Mouse (Mus musculus): ENCODE data around the gene Naip5.
"Not testable (repeated sequence)": the region's sequence is repeated elsewhere in the genome, so short reads cannot be mapped to it uniquely, and the experiment has no call there.

DNA sequence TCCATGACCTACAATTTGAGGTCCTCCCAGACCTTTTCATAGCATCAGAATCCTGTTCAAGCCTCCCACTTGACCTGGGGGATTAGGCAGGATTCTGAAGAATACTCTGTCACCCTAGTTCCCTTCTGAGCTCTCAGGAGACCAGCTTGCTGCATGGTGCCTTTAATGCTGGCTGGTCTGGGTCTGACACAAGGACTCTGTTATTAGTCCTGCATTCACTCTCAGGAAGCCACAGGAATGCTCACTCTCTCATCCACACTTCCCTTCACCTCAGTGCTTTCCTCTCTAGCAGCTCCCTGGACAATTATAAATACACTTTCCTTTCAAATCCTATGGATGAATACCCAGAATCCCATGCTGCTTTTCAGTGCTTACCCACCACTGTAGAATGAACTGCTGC is 83.7 kb downstream of the Naip5 start:
- TF ChIP-seq CTCF (IDR thresholded peaks at IDR 0.05; ENCODE audit: extremely low read depth, insufficient read length, insufficient replicate concordance, low read depth, low read length); POLR2A (IDR thresholded peaks at IDR 0.05; ENCODE audit: low read depth, low read length): not testable (repeated sequence)

Measured in small intestine, adult 2 months (tissue).